Mouse (Mus musculus): ENCODE results near the gene Ak5. TPM values are rescaled to one million over a fixed set of nuclear protein-coding genes. Genes with fewer than 3 reads are reported as not detected.
A peak's percentile ranks its signal among the peaks of the same experiment; 100 is the strongest.
"Not testable (repeated sequence)": the region's sequence is repeated elsewhere in the genome, so short reads cannot be mapped to it uniquely, and the experiment has no call there.

Gene Ak5
- polyA plus RNA-seq, 1 experiment from 2014 or later: 2.4 TPM

GRCm38 (mm10) chr3:152620058-152620457, 48.1 kb downstream of the Ak5 start:
- Histone ChIP-seq H3K9me3 (no peaks in the 10 kb centered on the region), H3K36me3 (no peaks in the 10 kb centered on the region), H3K4me2 (replicated peaks) (peak overlapping the region; percentile 20; the same call in 1 of the 2 replicates), H3K27me3 (replicated peaks) (no peaks in the 10 kb centered on the region), H3K4me1 (0 out of 2 replicates have a peak, but pooled peaks cover 6% of the 10 kb centered on the region), H3K9ac (no peak overlapping the region), H3K27ac (no peak overlapping the region), H3K4me3 (no peak overlapping the region)
- WGBS: 74% methylated on average over 11 of the region's 11 CpGs
- no peak for ATAC-seq (ENCODE audit: low FRiP score, low read depth)

DNA sequence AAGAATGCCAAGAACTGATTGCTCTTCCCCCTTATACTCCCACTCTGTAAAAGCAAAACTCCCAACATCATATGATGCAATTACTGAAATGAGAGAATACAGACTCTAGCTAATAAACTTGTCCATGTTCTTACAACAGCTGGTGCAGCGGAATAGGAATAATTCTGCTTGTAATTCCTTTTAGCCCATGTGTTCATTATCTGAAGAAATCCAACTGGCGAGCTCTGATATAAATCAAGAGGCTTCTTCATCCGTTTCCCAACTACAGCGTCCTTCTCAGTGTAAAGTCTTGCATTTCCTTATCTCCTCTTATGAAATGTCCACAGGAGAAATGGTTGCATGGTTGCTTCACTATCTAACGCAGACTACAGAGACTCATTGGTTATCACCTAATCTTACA, 59.1 kb downstream of the Ak5 start:
- no peak overlapping the region for H3K9ac ChIP-seq
- H3K4me1 ChIP-seq: 0 out of 2 replicates have a peak, but pooled peaks cover 10% of the 10 kb centered on the region
- H3K4me2 ChIP-seq (replicated peaks): no peak overlapping the region
- no peaks in the 10 kb centered on the region for H3K36me3 ChIP-seq
- no peaks in the 10 kb centered on the region for H3K27me3 ChIP-seq (replicated peaks)
- H3K27ac ChIP-seq: no peak overlapping the region
- H3K9me3 ChIP-seq: no peaks in the 10 kb centered on the region
- 90% methylated on average over 5 of the region's 5 CpGs for WGBS
- ATAC-seq (ENCODE audit: low FRiP score, low read depth): no peak
- H3K4me3 ChIP-seq: no peak overlapping the region

DNA sequence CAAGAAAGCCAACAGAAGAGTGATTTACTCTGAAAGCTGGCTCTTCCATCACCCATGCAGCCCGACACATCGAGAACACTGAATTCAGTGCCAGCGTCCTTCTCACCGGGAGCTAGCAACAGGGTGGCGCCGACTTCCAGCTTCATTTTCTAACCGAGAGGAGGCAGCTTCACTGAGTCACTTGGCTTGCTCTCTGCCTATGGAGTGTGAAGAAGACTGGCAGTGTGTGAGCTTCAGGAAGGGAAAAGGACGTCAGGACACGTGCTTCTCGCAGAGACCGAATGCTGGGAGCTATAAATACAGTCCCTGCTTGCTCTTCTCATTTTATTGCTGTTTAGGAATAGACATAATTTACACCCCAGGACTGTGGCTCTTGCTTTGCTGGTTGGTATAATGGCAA, 62.3 kb downstream of the Ak5 start:
- no peak overlapping the region for H3K4me2 ChIP-seq (replicated peaks)
- no peaks in the 10 kb centered on the region for H3K36me3 ChIP-seq
- H3K9me3 ChIP-seq: no peaks in the 10 kb centered on the region
- WGBS: 56% methylated on average over 11 of the region's 11 CpGs
- H3K4me1 ChIP-seq: 0 out of 2 replicates have a peak, but pooled peaks cover 10% of the 10 kb centered on the region
- no peak overlapping the region for H3K27ac ChIP-seq
- no peaks in the 10 kb centered on the region for H3K27me3 ChIP-seq (replicated peaks)
- peak; percentile 61; the same call in 1 of the 2 replicates for ATAC-seq (ENCODE audit: low FRiP score, low read depth)
- no peak overlapping the region for H3K4me3 ChIP-seq
- H3K9ac ChIP-seq: no peak overlapping the region

- H3K27me3 ChIP-seq (replicated peaks): no peaks in the 10 kb centered on the region
- no peak overlapping the region for H3K4me2 ChIP-seq (replicated peaks)
- no peaks in the 10 kb centered on the region for H3K36me3 ChIP-seq
- H3K4me3 ChIP-seq: no peak overlapping the region
- WGBS: 41% methylated on average over 6 of the region's 6 CpGs
- no peak for ATAC-seq (ENCODE audit: low FRiP score, low read depth)
- H3K9ac ChIP-seq: 0 out of 2 replicates have a peak overlapping the region, but pooled peaks have one; percentile 17
- no peaks in the 10 kb centered on the region for H3K9me3 ChIP-seq
- 0 out of 2 replicates have a peak, but pooled peaks cover 2% of the 10 kb centered on the region for H3K4me1 ChIP-seq
- H3K27ac ChIP-seq: no peak overlapping the region
Measured at GRCm38 (mm10) chr3:152599679-152600078, 68.5 kb downstream of the Ak5 start.

- ATAC-seq (ENCODE audit: low FRiP score, low read depth): no peak
- no peaks in the 10 kb centered on the region for H3K36me3 ChIP-seq
- H3K9ac ChIP-seq: no peak overlapping the region
- H3K4me2 ChIP-seq (replicated peaks): no peak overlapping the region
- 81% methylated on average over 7 of the region's 7 CpGs for WGBS
- no peak overlapping the region for H3K4me3 ChIP-seq
- no peaks in the 10 kb centered on the region for H3K9me3 ChIP-seq
- H3K27me3 ChIP-seq (replicated peaks): no peaks in the 10 kb centered on the region
- H3K4me1 ChIP-seq: 0 out of 2 replicates have a peak, but pooled peaks cover 2% of the 10 kb centered on the region
- H3K27ac ChIP-seq: no peak overlapping the region
Measured at GRCm38 (mm10) chr3:152596406-152597050, 71.6 kb downstream of the Ak5 start.

DNA sequence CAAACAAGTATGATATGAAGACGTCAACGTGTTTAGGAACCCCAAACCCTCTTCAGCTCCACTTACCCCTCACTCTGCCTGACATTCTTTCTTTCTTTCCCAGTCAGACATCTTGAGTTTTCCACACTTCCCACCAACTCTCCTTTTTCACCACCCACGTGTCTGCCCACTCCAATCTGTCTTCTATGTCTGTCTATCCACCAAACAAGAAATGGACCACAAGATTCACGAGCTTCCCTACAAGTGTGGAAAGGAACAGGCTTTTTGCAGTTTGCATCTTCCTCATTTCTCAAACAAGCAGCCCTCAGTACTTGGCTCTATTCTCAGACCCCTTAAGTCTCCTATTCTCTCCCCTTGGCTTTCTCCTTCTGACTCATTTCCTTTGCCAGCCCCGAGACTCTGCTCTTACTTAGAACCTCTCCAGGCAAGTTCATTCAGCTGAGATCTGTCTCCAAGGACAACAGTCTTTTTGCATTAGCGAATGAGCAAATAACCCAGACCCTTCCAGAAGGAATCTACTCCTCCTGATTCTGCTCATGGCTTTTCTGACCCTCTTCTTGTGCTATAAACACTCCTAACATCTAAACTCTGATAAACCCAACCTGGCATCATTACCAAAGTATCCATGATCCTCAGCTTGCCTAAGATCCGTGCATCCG, 75.3 kb downstream of the Ak5 start:
- 78% methylated on average over 8 of the region's 8 CpGs for WGBS
- H3K4me1 ChIP-seq: no peaks in the 10 kb centered on the region
- ATAC-seq (ENCODE audit: low FRiP score, low read depth): no peak
- H3K4me3 ChIP-seq: no peak overlapping the region
- no peaks in the 10 kb centered on the region for H3K27me3 ChIP-seq (replicated peaks)
- no peaks in the 10 kb centered on the region for H3K36me3 ChIP-seq
- no peak overlapping the region for H3K9ac ChIP-seq
- H3K9me3 ChIP-seq: no peaks in the 10 kb centered on the region
- no peak overlapping the region for H3K27ac ChIP-seq
- H3K4me2 ChIP-seq (replicated peaks): no peak overlapping the region

GRCm38 (mm10) chr3:152590491-152590890, 77.7 kb downstream of the Ak5 start:
- no peak overlapping the region for H3K4me2 ChIP-seq (replicated peaks)
- no peaks in the 10 kb centered on the region for H3K36me3 ChIP-seq
- H3K4me1 ChIP-seq: no peaks in the 10 kb centered on the region
- H3K9ac ChIP-seq: no peak overlapping the region
- H3K27me3 ChIP-seq (replicated peaks): no peaks in the 10 kb centered on the region
- H3K27ac ChIP-seq: no peak overlapping the region
- no peaks in the 10 kb centered on the region for H3K9me3 ChIP-seq
- 91% methylated on average over 7 of the region's 7 CpGs for whole genome bisulfite sequencing
- ATAC-seq (ENCODE audit: low FRiP score, low read depth): no peak
- H3K4me3 ChIP-seq: no peak overlapping the region

DNA sequence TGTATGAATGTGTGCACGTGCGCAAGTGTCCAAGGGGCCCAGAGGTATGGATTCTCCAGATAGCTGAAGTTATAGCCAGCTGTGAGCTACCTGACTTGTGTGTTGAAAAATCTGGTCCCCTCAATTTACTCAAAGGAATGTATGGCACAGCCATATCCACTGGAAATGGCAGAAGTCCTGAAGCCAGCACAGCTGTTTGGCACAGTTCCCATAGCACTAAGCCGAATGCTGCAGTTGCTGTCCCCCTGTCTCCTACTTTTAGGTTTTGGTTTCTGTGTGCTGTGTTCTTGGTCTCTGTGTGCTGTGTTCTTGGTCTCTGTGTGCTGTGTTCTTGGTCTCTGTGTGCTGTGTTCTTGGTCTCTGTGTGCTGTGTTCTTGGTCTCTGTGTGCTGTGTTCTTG, 79.1 kb downstream of the Ak5 start:
- not testable (repeated sequence) for H3K27ac ChIP-seq; ATAC-seq (ENCODE audit: low FRiP score, low read depth); H3K4me2 ChIP-seq (replicated peaks); H3K4me1 ChIP-seq; H3K36me3 ChIP-seq; H3K9ac ChIP-seq; H3K27me3 ChIP-seq (replicated peaks); H3K4me3 ChIP-seq; H3K9me3 ChIP-seq
- 94% methylated on average over 3 of the region's 3 CpGs for WGBS

- WGBS: 78% methylated on average over 2 of the region's 2 CpGs
- no peak overlapping the region for H3K4me3 ChIP-seq
- H3K4me1 ChIP-seq: no peaks in the 10 kb centered on the region
- no peak overlapping the region for H3K4me2 ChIP-seq (replicated peaks)
- no peak overlapping the region for H3K27ac ChIP-seq
- H3K9me3 ChIP-seq: no peaks in the 10 kb centered on the region
- no peak for ATAC-seq (ENCODE audit: low FRiP score, low read depth)
- no peaks in the 10 kb centered on the region for H3K36me3 ChIP-seq
- no peaks in the 10 kb centered on the region for H3K27me3 ChIP-seq (replicated peaks)
- H3K9ac ChIP-seq: no peak overlapping the region
Measured at GRCm38 (mm10) chr3:152587007-152587406, 81.2 kb downstream of the Ak5 start.

- 86% methylated on average over 8 of the region's 8 CpGs for WGBS
- H3K27ac ChIP-seq: no peak overlapping the region
- H3K27me3 ChIP-seq (replicated peaks): no peaks in the 10 kb centered on the region
- H3K9ac ChIP-seq: no peak overlapping the region
- no peak overlapping the region for H3K4me3 ChIP-seq
- H3K4me1 ChIP-seq: no peaks in the 10 kb centered on the region
- H3K4me2 ChIP-seq (replicated peaks): no peak overlapping the region
- H3K9me3 ChIP-seq: no peaks in the 10 kb centered on the region
- no peak for ATAC-seq (ENCODE audit: low FRiP score, low read depth)
- no peaks in the 10 kb centered on the region for H3K36me3 ChIP-seq
Measured at GRCm38 (mm10) chr3:152586191-152586590, 82.0 kb downstream of the Ak5 start.

- no peaks in the 10 kb centered on the region for H3K4me1 ChIP-seq
- no peaks in the 10 kb centered on the region for H3K27me3 ChIP-seq (replicated peaks)
- no peaks in the 10 kb centered on the region for H3K9me3 ChIP-seq
- H3K9ac ChIP-seq: no peak overlapping the region
- H3K27ac ChIP-seq: no peak overlapping the region
- H3K36me3 ChIP-seq: no peaks in the 10 kb centered on the region
- no peak for ATAC-seq (ENCODE audit: low FRiP score, low read depth)
- no peak overlapping the region for H3K4me2 ChIP-seq (replicated peaks)
- no peak overlapping the region for H3K4me3 ChIP-seq
- 76% methylated on average over 6 of the region's 6 CpGs for WGBS
Measured at GRCm38 (mm10) chr3:152585581-152585980, 82.6 kb downstream of the Ak5 start.

DNA sequence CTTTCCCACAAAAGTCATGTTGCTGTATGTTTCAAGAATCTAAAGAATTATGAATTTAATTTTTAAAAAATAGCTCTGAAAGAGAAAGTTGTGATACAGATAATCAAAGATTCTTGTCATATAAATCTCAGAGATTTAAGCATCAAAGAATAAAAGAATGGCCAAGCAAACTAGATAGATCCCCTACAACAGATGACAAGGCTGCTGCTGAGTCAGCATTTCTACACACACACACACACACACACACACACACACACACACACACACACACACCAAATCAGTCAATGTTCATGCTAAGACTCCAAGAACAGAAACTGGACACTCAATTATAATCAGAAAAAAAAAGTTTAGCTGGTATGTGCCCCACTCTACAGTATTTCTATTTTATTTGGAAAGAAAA, 85.1 kb downstream of the Ak5 start:
- Histone ChIP-seq H3K9ac (no peak overlapping the region), H3K4me2 (replicated peaks) (no peak overlapping the region), H3K9me3 (no peaks in the 10 kb centered on the region), H3K27ac (no peak overlapping the region), H3K4me3 (no peak overlapping the region), H3K36me3 (no peaks in the 10 kb centered on the region), H3K27me3 (replicated peaks) (no peaks in the 10 kb centered on the region), H3K4me1 (no peaks in the 10 kb centered on the region)
- ATAC-seq (ENCODE audit: low FRiP score, low read depth): no peak

- 96% methylated on average over 3 of the region's 3 CpGs for WGBS
- H3K9me3 ChIP-seq; H3K36me3 ChIP-seq; H3K4me3 ChIP-seq; H3K27me3 ChIP-seq (replicated peaks); H3K27ac ChIP-seq; H3K4me2 ChIP-seq (replicated peaks); H3K9ac ChIP-seq; H3K4me1 ChIP-seq; ATAC-seq (ENCODE audit: low FRiP score, low read depth): not testable (repeated sequence)
Measured at GRCm38 (mm10) chr3:152581853-152582252, 86.3 kb downstream of the Ak5 start.
